Mouse (Mus musculus) spleen, postnatal 14 days (tissue): ENCODE measurements around the gene Atp9a.

ENCODE experiments used
- DNase-seq, 2 experiments: peaks; one replicate each; pipeline ENCODE4 v3.0.0; 2021 to 2022; ENCODE audit warnings: low spot score in 2 of 2

Gene Atp9a

GRCm38 (mm10) chr2:168740496-168740895 lies 1.7 kb downstream of the Atp9a start:
- no peak for DNase-seq

GRCm38 (mm10) chr2:168738854-168739253 lies 3.4 kb downstream of the Atp9a start:
- no peak for DNase-seq

GRCm38 (mm10) chr2:168737878-168738277 lies 4.3 kb downstream of the Atp9a start:
- no peak for DNase-seq

GRCm38 (mm10) chr2:168734023-168734422 lies 8.2 kb downstream of the Atp9a start:
- DNase-seq, result no peak

GRCm38 (mm10) chr2:168731258-168731657 lies 11.0 kb downstream of the Atp9a start:
- DNase-seq, result no peak

GRCm38 (mm10) chr2:168729736-168730135 lies 12.5 kb downstream of the Atp9a start:
- DNase-seq, result no peak

- no peak for DNase-seq
These were observed 14.2 kb downstream of the Atp9a start for GRCm38 (mm10) chr2:168728045-168728444.

GRCm38 (mm10) chr2:168726007-168726406 lies 16.2 kb downstream of the Atp9a start:
- no peak for DNase-seq

- DNase-seq, result no peak
These were observed 20.9 kb downstream of the Atp9a start for GRCm38 (mm10) chr2:168721313-168721712.

GRCm38 (mm10) chr2:168719742-168720141 lies 22.5 kb downstream of the Atp9a start:
- no peak for DNase-seq

- DNase-seq, result no peak
These were observed 23.5 kb downstream of the Atp9a start for GRCm38 (mm10) chr2:168718735-168719134.

- DNase-seq, result no peak
These were observed 23.9 kb downstream of the Atp9a start for GRCm38 (mm10) chr2:168718267-168718666.

- no peak for DNase-seq
These were observed 29.7 kb downstream of the Atp9a start for GRCm38 (mm10) chr2:168712199-168713176.

GRCm38 (mm10) chr2:168710979-168711378 lies 31.2 kb downstream of the Atp9a start:
- DNase-seq, result no peak

GRCm38 (mm10) chr2:168707766-168708165 lies 34.4 kb downstream of the Atp9a start:
- no peak for DNase-seq

- no peak for DNase-seq
These were observed 39.9 kb downstream of the Atp9a start for GRCm38 (mm10) chr2:168702266-168702665.

- DNase-seq, result no peak
These were observed 47.2 kb downstream of the Atp9a start for GRCm38 (mm10) chr2:168695027-168695403.

- DNase-seq, result no peak
These were observed 47.7 kb downstream of the Atp9a start for GRCm38 (mm10) chr2:168694379-168695026.

- DNase-seq, result peak in 1 of 2 experiments; percentile 5
These were observed 50.4 kb downstream of the Atp9a start for GRCm38 (mm10) chr2:168691774-168692173.

GRCm38 (mm10) chr2:168687326-168687725 lies 54.9 kb downstream of the Atp9a start:
- DNase-seq, result no peak

- no peak for DNase-seq
These were observed 56.3 kb downstream of the Atp9a start for GRCm38 (mm10) chr2:168685909-168686308.

GRCm38 (mm10) chr2:168684695-168685094 lies 57.5 kb downstream of the Atp9a start:
- no peak for DNase-seq
